Mouse (Mus musculus) naive thymus-derived CD4-positive, alpha-beta T cell, adult 2 months (primary cell): ENCODE results near the gene Kcnip1.

ENCODE experiments used
- DNase-seq: peaks from one replicate; pipeline ENCODE4 v3.0.0-alpha.2; 2011; ENCODE audit warnings: low read depth

The Kcnip1 gene

GRCm38 (mm10) chr11:33986525-33986924, 6.4 kb downstream of the Kcnip1 start:
- no peak for DNase-seq

- no peak for DNase-seq
Measured at GRCm38 (mm10) chr11:33980146-33980545, 12.8 kb downstream of the Kcnip1 start.

- no peak for DNase-seq
Measured at GRCm38 (mm10) chr11:33975121-33975520, 17.8 kb downstream of the Kcnip1 start.

GRCm38 (mm10) chr11:33974341-33975040, 18.5 kb downstream of the Kcnip1 start:
- no peak for DNase-seq

GRCm38 (mm10) chr11:33972114-33972513, 20.8 kb downstream of the Kcnip1 start:
- no peak for DNase-seq

GRCm38 (mm10) chr11:33969199-33969598, 23.8 kb downstream of the Kcnip1 start:
- DNase-seq, result no peak

GRCm38 (mm10) chr11:33967708-33968107, 25.2 kb downstream of the Kcnip1 start:
- DNase-seq, result no peak

GRCm38 (mm10) chr11:33965380-33965779, 27.6 kb downstream of the Kcnip1 start:
- DNase-seq, result no peak

GRCm38 (mm10) chr11:33962688-33963407, 30.1 kb downstream of the Kcnip1 start, which contains the start of gene Kcnmb1:
TSS of gene Kcnmb1 (plus strand) at chr11:33963013.
- DNase-seq, result no peak

- DNase-seq, result no peak
Measured at GRCm38 (mm10) chr11:33962178-33962577, 30.8 kb downstream of the Kcnip1 start.

GRCm38 (mm10) chr11:33958713-33959112, 34.2 kb downstream of the Kcnip1 start:
- DNase-seq, result peak; percentile 79

- no peak for DNase-seq
Measured at GRCm38 (mm10) chr11:33957595-33957994, 35.4 kb downstream of the Kcnip1 start.

- no peak for DNase-seq
Measured at GRCm38 (mm10) chr11:33956623-33957022, 36.3 kb downstream of the Kcnip1 start.

GRCm38 (mm10) chr11:33955982-33956381, 37.0 kb downstream of the Kcnip1 start:
- DNase-seq, result no peak

- DNase-seq, result peak; percentile 10
Measured at GRCm38 (mm10) chr11:33951684-33952625, 41.0 kb downstream of the Kcnip1 start.

GRCm38 (mm10) chr11:33951155-33951554, 41.8 kb downstream of the Kcnip1 start:
- no peak for DNase-seq

GRCm38 (mm10) chr11:33946501-33946900, 46.5 kb downstream of the Kcnip1 start:
- no peak for DNase-seq

GRCm38 (mm10) chr11:33944786-33945328, 48.1 kb downstream of the Kcnip1 start:
- no peak for DNase-seq

- peak; percentile 77 for DNase-seq
Measured at GRCm38 (mm10) chr11:33944067-33944785, 48.7 kb downstream of the Kcnip1 start.

- no peak for DNase-seq
Measured at GRCm38 (mm10) chr11:33943565-33943964, 49.4 kb downstream of the Kcnip1 start.

- DNase-seq, result peak; percentile 81
Measured at GRCm38 (mm10) chr11:33939456-33940113, 53.4 kb downstream of the Kcnip1 start.
